Mouse (Mus musculus) heart, adult 8-10 months (tissue): ENCODE data around the gene Gpr132. TPM values are rescaled to one million over a fixed set of nuclear protein-coding genes. Genes with fewer than 3 reads are reported as not detected.

Source experiments
- DNase-seq: peaks from one replicate; pipeline ENCODE4 v3.0.0; 2022; ENCODE audit warnings: low spot score
- total RNA-seq, 4 experiments: library from RNA; stranded (reverse); gene quantifications; 2 replicates each; pipeline ENCODE4 v1.2.4; 2022

Gpr132 gene
- total RNA-seq, 4 experiments from 2014 or later, result 0.25 to 0.52 (median 0.33) TPM

DNA sequence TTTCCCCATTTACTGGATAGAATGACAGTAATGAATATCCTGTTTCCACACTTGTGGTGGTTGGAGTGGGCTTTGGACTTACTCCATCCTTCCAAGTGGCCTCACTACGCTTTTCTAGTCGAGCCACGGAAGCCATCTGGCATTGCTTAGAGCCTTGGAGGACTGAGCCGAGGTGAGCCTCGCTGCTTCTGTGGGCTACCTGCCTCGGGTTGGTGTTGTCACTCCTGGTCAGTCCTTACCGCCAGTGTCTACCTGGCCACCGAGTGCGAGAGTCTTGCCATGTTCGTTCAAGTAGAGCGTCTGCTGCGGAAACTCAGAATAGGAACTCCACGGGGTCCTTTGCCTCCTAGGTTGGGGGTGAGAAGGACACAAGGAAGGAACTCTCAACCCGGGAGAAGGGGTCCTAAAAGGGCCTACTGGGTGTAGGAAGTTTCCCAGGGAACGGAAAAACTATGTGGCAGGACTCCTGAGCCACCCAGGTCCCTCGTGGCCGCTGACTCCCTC lies 9.1 kb upstream of the Gpr132 start:
- DNase-seq, result no peak

GRCm38 (mm10) chr12:112876332-112877072 lies 8.5 kb upstream of the Gpr132 start:
- DNase-seq, result peak; percentile 76

GRCm38 (mm10) chr12:112875225-112876013 lies 7.4 kb upstream of the Gpr132 start:
- peak; percentile 92 for DNase-seq

- DNase-seq, result no peak
Observed at GRCm38 (mm10) chr12:112874199-112874598, 6.2 kb upstream of the Gpr132 start.

DNA sequence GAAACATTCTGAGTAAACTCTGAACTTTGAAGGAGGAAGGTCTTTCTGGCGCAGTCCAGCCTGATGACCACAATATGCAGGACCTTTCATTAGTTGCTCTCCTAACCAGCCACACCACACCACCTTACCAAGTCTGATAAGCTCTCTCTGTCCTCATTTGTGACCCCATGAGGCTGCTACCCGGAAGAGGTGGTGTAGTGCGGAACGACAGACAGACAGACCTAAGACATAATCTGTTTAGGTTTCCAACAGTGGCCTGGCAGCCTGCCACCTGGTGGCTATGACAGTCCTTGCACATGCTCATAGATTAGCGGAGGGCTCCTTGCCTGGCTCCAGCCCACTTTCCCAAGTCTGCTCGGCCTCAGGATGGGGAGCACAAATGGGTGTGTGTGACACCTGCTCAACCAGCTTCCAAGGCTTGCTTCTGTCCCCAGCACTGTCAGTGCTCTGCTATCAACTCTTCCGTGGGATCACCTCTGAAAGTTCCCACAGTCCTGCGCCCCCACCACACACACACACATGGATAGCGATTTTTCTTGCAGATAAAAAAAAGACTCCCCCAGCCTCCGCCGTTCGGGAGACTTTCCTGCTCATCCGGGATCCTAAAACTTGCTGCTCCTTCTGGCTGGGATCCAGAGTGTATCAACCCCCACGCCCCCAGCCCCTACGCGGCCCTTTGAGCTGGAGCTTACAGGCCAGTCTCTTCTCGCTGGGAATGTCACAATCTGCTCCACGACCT lies 5.6 kb upstream of the Gpr132 start:
- DNase-seq, result no peak

GRCm38 (mm10) chr12:112872991-112873390 lies 5.0 kb upstream of the Gpr132 start:
- no peak for DNase-seq

GRCm38 (mm10) chr12:112871272-112871671 lies 3.2 kb upstream of the Gpr132 start:
- no peak for DNase-seq

- DNase-seq, result no peak
Observed at GRCm38 (mm10) chr12:112870775-112871174, 2.7 kb upstream of the Gpr132 start.

- DNase-seq, result no peak
Observed at GRCm38 (mm10) chr12:112869783-112870204, 1.8 kb upstream of the Gpr132 start.

GRCm38 (mm10) chr12:112867106-112867674 lies 838 bp downstream of the Gpr132 start:
- no peak for DNase-seq

DNA sequence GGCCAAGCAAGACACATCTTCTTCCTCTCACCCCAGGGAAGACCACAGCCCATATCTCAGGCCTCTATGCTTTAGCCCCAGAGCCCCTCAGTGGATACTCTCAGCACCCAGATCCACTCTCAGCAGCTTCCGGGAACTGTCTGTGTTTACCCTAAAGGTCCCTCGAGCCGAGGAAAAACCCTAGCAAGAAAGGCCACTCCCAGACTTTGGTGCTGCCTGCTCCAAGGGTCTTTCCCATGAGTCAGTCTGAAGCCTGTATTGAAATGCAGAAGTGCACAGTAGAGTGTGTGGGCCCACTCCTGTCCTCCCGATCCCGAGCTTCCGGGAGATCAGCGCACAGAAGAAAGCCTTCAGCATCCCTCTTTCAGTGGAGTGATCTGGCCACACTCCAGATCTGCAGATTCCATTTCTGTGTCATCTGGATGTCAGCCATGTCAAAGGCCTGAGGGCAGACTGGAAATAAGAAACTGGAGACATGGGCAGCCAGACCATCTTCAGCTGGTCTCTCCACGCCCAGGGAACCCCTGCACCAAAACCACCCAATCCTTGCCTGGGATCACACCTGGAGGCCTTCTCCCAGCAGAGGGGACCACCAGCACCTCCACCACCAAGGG lies 1.5 kb downstream of the Gpr132 start:
- DNase-seq, result no peak

DNA sequence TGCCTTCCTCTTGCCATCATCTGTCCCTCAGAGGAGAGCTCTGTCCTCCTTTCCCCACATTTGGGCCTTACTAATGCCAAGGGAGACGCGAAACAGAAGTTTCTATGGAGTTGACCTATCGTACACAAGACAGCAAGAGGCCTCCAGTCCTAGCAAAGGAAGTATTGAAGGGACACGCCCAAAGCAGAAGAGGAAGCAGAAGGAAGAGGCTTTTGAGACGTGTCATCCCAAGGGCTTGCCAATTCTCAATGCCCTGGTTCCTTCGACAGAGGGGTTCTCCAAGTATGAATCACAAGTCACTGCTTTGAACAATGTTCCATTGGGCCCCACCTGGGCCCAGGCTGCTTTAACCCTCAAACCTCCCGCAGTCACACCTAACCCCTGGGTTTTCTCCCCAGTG lies 3.2 kb downstream of the Gpr132 start:
- peak; percentile 26 for DNase-seq

DNA sequence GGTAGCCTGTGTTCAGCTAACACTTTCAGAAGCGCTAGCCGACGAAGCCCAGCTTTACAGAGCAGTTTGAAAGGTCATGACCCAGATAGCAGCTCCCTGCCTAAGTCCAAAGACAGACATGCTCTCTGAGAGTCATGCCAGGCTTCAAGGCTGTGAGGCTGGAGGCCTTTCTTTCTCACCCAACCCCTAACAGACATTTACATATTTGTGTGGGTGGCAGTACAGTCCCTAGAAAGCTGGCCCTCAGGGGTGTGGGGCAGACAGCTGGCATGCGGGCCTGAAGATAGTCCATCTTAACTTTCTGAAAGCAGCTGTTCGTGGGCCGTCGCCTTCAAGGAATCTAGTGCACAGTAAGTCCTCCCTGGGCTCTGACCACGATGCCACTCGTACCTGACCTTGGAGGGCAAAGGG lies 6.1 kb downstream of the Gpr132 start:
- DNase-seq, result no peak

DNA sequence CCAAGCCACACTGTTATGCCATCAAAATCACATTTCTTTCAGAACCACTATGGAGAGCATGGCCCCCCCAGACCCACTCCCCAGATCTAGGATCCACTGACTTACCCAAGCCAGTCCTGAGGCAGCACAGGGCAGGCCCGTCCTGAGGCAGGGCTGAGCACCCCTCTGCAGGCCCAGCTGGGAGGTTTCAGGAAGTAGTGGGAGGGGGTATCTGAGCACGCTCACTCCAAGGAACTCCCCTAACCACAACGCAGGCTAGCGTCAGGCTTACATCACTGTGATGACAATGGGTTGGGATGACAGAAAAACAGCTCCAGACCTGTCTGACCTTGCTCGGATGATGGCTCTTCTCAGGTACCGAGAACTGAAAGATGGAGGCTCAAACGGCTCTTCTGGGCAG lies 7.3 kb downstream of the Gpr132 start:
- no peak for DNase-seq

GRCm38 (mm10) chr12:112859930-112860329 lies 8.1 kb downstream of the Gpr132 start:
- no peak for DNase-seq

- no peak for DNase-seq
Observed at GRCm38 (mm10) chr12:112858581-112859336, 9.3 kb downstream of the Gpr132 start.

- no peak for DNase-seq
Observed at GRCm38 (mm10) chr12:112857021-112857925, 10.8 kb downstream of the Gpr132 start.

GRCm38 (mm10) chr12:112856338-112856737 lies 11.7 kb downstream of the Gpr132 start:
- no peak for DNase-seq

DNA sequence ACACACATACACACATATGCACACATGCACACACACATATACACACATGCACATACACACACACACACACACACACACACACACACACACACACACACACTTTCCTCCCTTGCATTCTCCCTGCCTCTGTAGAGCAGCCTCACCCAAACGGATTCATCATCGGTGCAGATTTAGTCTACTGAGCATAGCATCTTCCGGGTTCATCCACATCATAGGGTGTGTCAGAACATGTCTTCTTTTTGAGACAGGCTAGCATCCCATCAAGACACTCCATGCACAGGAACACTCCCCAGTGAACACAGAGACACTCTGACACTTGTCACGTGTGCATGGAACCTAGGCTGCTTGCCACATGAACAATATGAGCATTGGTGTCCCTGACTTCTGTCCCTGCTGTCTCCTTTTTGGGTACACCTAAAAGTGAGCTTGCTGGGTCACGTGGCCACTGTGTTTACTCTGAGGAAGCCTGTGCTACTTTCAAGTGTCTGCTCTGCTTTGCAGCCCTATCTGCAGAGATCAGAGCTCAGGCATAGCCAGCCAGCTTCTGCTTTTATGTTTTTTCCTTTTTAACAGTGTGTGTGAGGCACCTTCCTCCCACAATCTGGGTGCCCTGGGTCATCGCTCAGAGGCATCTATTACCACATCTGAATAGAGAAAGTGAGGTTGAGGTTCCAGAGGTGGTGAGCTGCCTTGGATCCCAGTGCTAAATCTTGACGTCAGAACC lies 13.3 kb downstream of the Gpr132 start:
- no peak for DNase-seq
